Comparison of ENCODE assay signal across 13 mouse cellular contexts in the genomic region with DNA sequence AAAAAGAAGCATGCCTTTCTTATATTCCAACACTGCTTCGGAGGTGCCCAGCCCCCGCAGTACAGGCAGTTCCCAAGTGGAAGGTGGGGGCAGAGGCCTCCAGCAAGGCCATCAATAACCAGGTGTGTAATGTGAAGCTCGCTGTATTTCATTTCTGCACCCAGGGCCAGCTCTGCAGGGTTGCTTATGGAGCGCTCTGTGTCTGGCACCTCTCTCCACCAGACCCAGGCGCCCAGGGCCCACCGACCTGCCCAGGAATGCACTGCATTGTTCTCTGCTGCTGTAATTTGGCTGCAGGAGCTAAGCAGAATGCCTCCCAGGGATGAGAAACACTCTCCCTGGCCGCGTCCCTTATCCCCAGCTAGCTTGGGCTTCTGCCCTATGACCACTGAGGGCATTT. TPM values are rescaled to one million over a fixed set of nuclear protein-coding genes. Genes with fewer than 3 reads are reported as not detected.
A peak's percentile ranks its signal among the peaks of the same experiment; 100 is the strongest.
DNase-seq lines count a peak whose midpoint lies in the region; ATAC-seq lines count a peak whose summit lies in the region.
"Had no signal": no experiment of that assay in that cellular context is flagged by ENCODE, and none has a peak within 500 bp of the region (broad histone marks: within the 10 kb centered on the region; RNA-seq: fewer than 3 reads in every experiment).

No protein-coding gene starts in this region.

- DNase-seq in neural tube, embryonic 11.5 days (ENCODE audit: low spot score), result no peak
- no peak for DNase-seq in neural tube, embryonic 10.5 days (ENCODE audit: extremely low spot score, low spot score)
- DNase-seq in heart, postnatal 4 days, result peak; percentile 23
- peak; percentile 26 for DNase-seq in yolk sac, embryonic 10.5 days (ENCODE audit: low spot score)
- DNase-seq in cerebellum, adult 11-12 months, result no peak
- DNase-seq: cerebellum, adult 18-20 months; gastrocnemius, adult 2 months; lung, postnatal 10 days had no signal

- no peak overlapping the region for H3K9ac ChIP-seq in hindbrain, embryonic 12.5 days
- H3K9ac ChIP-seq in hindbrain, embryonic 13.5 days, result no peak overlapping the region
- H3K9ac ChIP-seq in neural tube, embryonic 11.5 days (ENCODE audit: low read length), result no peak overlapping the region
- H3K9ac ChIP-seq: forebrain, embryonic 12.5 days had no signal

- H3K27ac ChIP-seq in hindbrain, embryonic 12.5 days, result peak overlapping the region; percentile 41; the same call in 1 of the 2 replicates
- H3K27ac ChIP-seq in hindbrain, embryonic 13.5 days, result no peak overlapping the region
- 0 out of 2 replicates have a peak overlapping the region, but pooled peaks have one; percentile 23 for H3K27ac ChIP-seq in neural tube, embryonic 11.5 days (ENCODE audit: low read depth, low read length)
- H3K27ac ChIP-seq: forebrain, embryonic 12.5 days; gastrocnemius, adult 2 months had no signal

- peaks cover 22% of the 10 kb centered on the region for H3K36me3 ChIP-seq in hindbrain, embryonic 12.5 days
- H3K36me3 ChIP-seq in hindbrain, embryonic 13.5 days, result peaks cover 46% of the 10 kb centered on the region
- no peaks in the 10 kb centered on the region for H3K36me3 ChIP-seq in neural tube, embryonic 11.5 days (ENCODE audit: control insufficient read depth, insufficient read depth, low read length)

- H3K4me2 ChIP-seq in hindbrain, embryonic 12.5 days (replicated peaks), result no peak overlapping the region
- H3K4me2 ChIP-seq in hindbrain, embryonic 13.5 days, result no peak overlapping the region
- no peak overlapping the region for H3K4me2 ChIP-seq in neural tube, embryonic 11.5 days (ENCODE audit: low read depth)
- H3K4me2 ChIP-seq: forebrain, embryonic 12.5 days had no signal

- no peaks in the 10 kb centered on the region for H3K27me3 ChIP-seq in hindbrain, embryonic 12.5 days
- H3K27me3 ChIP-seq in hindbrain, embryonic 13.5 days, result no peaks in the 10 kb centered on the region
- H3K27me3 ChIP-seq in neural tube, embryonic 11.5 days (ENCODE audit: control insufficient read depth, insufficient read depth, low read length), result no peaks in the 10 kb centered on the region
- H3K27me3 ChIP-seq: forebrain, embryonic 12.5 days had no signal

- H3K4me3 ChIP-seq in hindbrain, embryonic 12.5 days, result no peak overlapping the region
- H3K4me3 ChIP-seq in hindbrain, embryonic 13.5 days, result no peak overlapping the region
- H3K4me3 ChIP-seq in neural tube, embryonic 11.5 days (ENCODE audit: low read depth, low read length), result no peak overlapping the region
- H3K4me3 ChIP-seq: forebrain, embryonic 12.5 days; gastrocnemius, adult 2 months had no signal

- no peaks in the 10 kb centered on the region for H3K9me3 ChIP-seq in hindbrain, embryonic 12.5 days (replicated peaks)
- H3K9me3 ChIP-seq in hindbrain, embryonic 13.5 days, result no peaks in the 10 kb centered on the region
- H3K9me3 ChIP-seq in neural tube, embryonic 11.5 days (ENCODE audit: control insufficient read depth, low read length), result no peaks in the 10 kb centered on the region
- H3K9me3 ChIP-seq: forebrain, embryonic 12.5 days had no signal

- WGBS in hindbrain, embryonic 12.5 days, result 37% methylated on average over 8 of the region's 8 CpGs
- WGBS in hindbrain, embryonic 13.5 days, result 41% methylated on average over 8 of the region's 8 CpGs
- WGBS in neural tube, embryonic 11.5 days, result 28% methylated on average over 8 of the region's 8 CpGs

- ATAC-seq in hindbrain, embryonic 12.5 days (ENCODE audit: low FRiP score), result no peak
- no peak for ATAC-seq in hindbrain, embryonic 13.5 days (ENCODE audit: low FRiP score)
- no peak for ATAC-seq in neural tube, embryonic 11.5 days (ENCODE audit: insufficient read depth, low FRiP score, low TSS enrichment)
- ATAC-seq: inflammation-experienced regulatory T-cells, adult 6 months; midbrain, embryonic 16.5 days had no signal

- H3K4me1 ChIP-seq in hindbrain, embryonic 12.5 days, result peaks cover 13% of the 10 kb centered on the region
- H3K4me1 ChIP-seq in hindbrain, embryonic 13.5 days (replicated peaks), result peaks cover 13% of the 10 kb centered on the region
- peaks cover 5% of the 10 kb centered on the region for H3K4me1 ChIP-seq in neural tube, embryonic 11.5 days (ENCODE audit: control insufficient read depth, insufficient read depth, low read length)

RNA-seq across cellular contexts. Expression of a gene that starts 18.4 kb away (rescaled TPM):
- polyA plus RNA-seq in hindbrain, embryonic 12.5 days (2016; fragmentation: Nextera tagmentation; extraction: Ambion mirVana), result 1.1 and 1.9 TPM in 2 replicates
- 0.63 and 0.75 TPM in 2 replicates for polyA plus RNA-seq in hindbrain, embryonic 13.5 days (2015; fragmentation: Nextera tagmentation; extraction: Ambion mirVana)
- 0.90 and 1.5 TPM in 2 replicates for polyA plus RNA-seq in neural tube, embryonic 11.5 days (2014; fragmentation: Nextera tagmentation; extraction: Ambion mirVana)
- 1 to 10 TPM; 1.0 to 1.7 TPM for total RNA-seq in heart, postnatal 4 days (2021)

Comparison
In these comparisons a context has a peak if more than half of its experiments do, and no peak if none do; other contexts are left out.
1. DNase-seq: peak in heart, postnatal 4 days (single experiment) and yolk sac, embryonic 10.5 days (single experiment); none in neural tube, embryonic 11.5 days (single experiment), neural tube, embryonic 10.5 days (single experiment) and cerebellum, adult 11-12 months (single experiment).